Mouse (Mus musculus): ENCODE results near the gene Hist1h3g. TPM values are rescaled to one million over a fixed set of nuclear protein-coding genes. Genes with fewer than 3 reads are reported as not detected.
"Not testable (repeated sequence)": the region's sequence is repeated elsewhere in the genome, so short reads cannot be mapped to it uniquely, and the experiment has no call there.

Gene Hist1h3g
- total and polyA plus RNA-seq, 2 experiments from 2014 or later, result 2.4 to 709 TPM

- no peaks in the 10 kb centered on the region for H3K4me1 ChIP-seq (ENCODE audit: control insufficient read depth, insufficient read depth)
- peak within 1 kb of the TSS; percentile 95 for H3K27ac ChIP-seq (ENCODE audit: low read depth)
- no peaks in the 10 kb centered on the region for H3K36me3 ChIP-seq (replicated peaks; ENCODE audit: control insufficient read depth, insufficient read depth, low read length)
- H3K4me2 ChIP-seq (ENCODE audit: low read depth, low read length), result peak within 1 kb of the TSS; percentile 81
- no peak for TF ChIP-seq EP300 (IDR thresholded peaks at IDR 0.05; ENCODE audit: low read depth)
- TF ChIP-seq CTCF (IDR thresholded peaks at IDR 0.05; ENCODE audit: low read depth), result no peak
- WGBS, result under 1% methylated on average over 22 of the region's 45 CpGs
- H3K4me3 ChIP-seq (ENCODE audit: low read depth, low read length), result peak within 1 kb of the TSS; percentile 57
- ATAC-seq (ENCODE audit: insufficient read depth, low read depth), result peak; percentile 88
- no peaks in the 10 kb centered on the region for H3K27me3 ChIP-seq (ENCODE audit: control insufficient read depth, insufficient read depth, low read length)
- peak; percentile 98 for DNase-seq (ENCODE audit: low spot score)
- H3K9me3 ChIP-seq (replicated peaks; ENCODE audit: control insufficient read depth, low read length), result no peaks in the 10 kb centered on the region
- H3K9ac ChIP-seq (replicated peaks; ENCODE audit: low read depth, low read length), result peak within 1 kb of the TSS; percentile 59
These were observed 9.0 kb downstream of the Hist1h3g start, which contains the start of gene Hist1h3f for GRCm38 (mm10) chr13:23543965-23544786. Gene Hist1h3f (plus strand): TSS chr13:23544052.

GRCm38 (mm10) chr13:23544787-23545120 lies 9.5 kb downstream of the Hist1h3g start:
- DNase-seq (ENCODE audit: low spot score); H3K9me3 ChIP-seq (replicated peaks; ENCODE audit: control insufficient read depth, low read length); H3K27me3 ChIP-seq (ENCODE audit: control insufficient read depth, insufficient read depth, low read length); H3K4me1 ChIP-seq (ENCODE audit: control insufficient read depth, insufficient read depth); ATAC-seq (ENCODE audit: insufficient read depth, low read depth); H3K36me3 ChIP-seq (replicated peaks; ENCODE audit: control insufficient read depth, insufficient read depth, low read length): not testable (repeated sequence)
- Histone ChIP-seq H3K9ac (replicated peaks; ENCODE audit: low read depth, low read length) (peak overlapping the region; percentile 59; the same call in 1 of the 2 replicates), H3K4me2 (ENCODE audit: low read depth, low read length) (peak overlapping the region; percentile 81), H3K27ac (ENCODE audit: low read depth) (peak overlapping the region; percentile 95), H3K4me3 (ENCODE audit: low read depth, low read length) (peak overlapping the region; percentile 57)
- WGBS, result 0% methylated on average over 10 of the region's 14 CpGs

- Histone ChIP-seq H3K4me1 (ENCODE audit: control insufficient read depth, insufficient read depth) (no peaks in the 10 kb centered on the region; the same call in 1 of the 2 replicates), H3K4me2 (ENCODE audit: low read depth, low read length) (no peak overlapping the region), H3K27ac (ENCODE audit: low read depth) (no peak overlapping the region), H3K27me3 (ENCODE audit: control insufficient read depth, insufficient read depth, low read length) (no peaks in the 10 kb centered on the region), H3K36me3 (replicated peaks; ENCODE audit: control insufficient read depth, insufficient read depth, low read length) (no peaks in the 10 kb centered on the region), H3K4me3 (ENCODE audit: low read depth, low read length) (no peak overlapping the region), H3K9me3 (replicated peaks; ENCODE audit: control insufficient read depth, low read length) (no peaks in the 10 kb centered on the region), H3K9ac (replicated peaks; ENCODE audit: low read depth, low read length) (no peak overlapping the region)
- TF ChIP-seq EP300 (IDR thresholded peaks at IDR 0.05; ENCODE audit: low read depth) (no peak), CTCF (IDR thresholded peaks at IDR 0.05; ENCODE audit: low read depth) (no peak)
- no peak for DNase-seq (ENCODE audit: low spot score)
- no peak for ATAC-seq (ENCODE audit: insufficient read depth, low read depth)
- WGBS, result 65% methylated on average over 5 of the region's 5 CpGs
These were observed 11.5 kb downstream of the Hist1h3g start for GRCm38 (mm10) chr13:23546694-23547093.

GRCm38 (mm10) chr13:23550761-23551145 lies 15.5 kb downstream of the Hist1h3g start:
- Histone ChIP-seq H3K4me3 (ENCODE audit: low read depth, low read length) (peak overlapping the region; percentile 47), H3K9ac (replicated peaks; ENCODE audit: low read depth, low read length) (peak overlapping the region; percentile 50), H3K27me3 (ENCODE audit: control insufficient read depth, insufficient read depth, low read length) (no peaks in the 10 kb centered on the region), H3K9me3 (replicated peaks; ENCODE audit: control insufficient read depth, low read length) (no peaks in the 10 kb centered on the region), H3K36me3 (replicated peaks; ENCODE audit: control insufficient read depth, insufficient read depth, low read length) (no peaks in the 10 kb centered on the region), H3K4me2 (ENCODE audit: low read depth, low read length) (peak overlapping the region; percentile 59), H3K27ac (ENCODE audit: low read depth) (peak overlapping the region; percentile 85), H3K4me1 (ENCODE audit: control insufficient read depth, insufficient read depth) (peaks cover 5% of the 10 kb centered on the region; the same call in 1 of the 2 replicates)
- 9% methylated on average over 3 of the region's 3 CpGs for WGBS
- DNase-seq (ENCODE audit: low spot score) (no peak), ATAC-seq (ENCODE audit: insufficient read depth, low read depth) (no peak)
- no peak for TF ChIP-seq CTCF (IDR thresholded peaks at IDR 0.05; ENCODE audit: low read depth)

- ATAC-seq (ENCODE audit: insufficient read depth, low read depth) (peak; percentile 71), DNase-seq (ENCODE audit: low spot score) (peak; percentile 95)
- not testable (repeated sequence) for H3K27me3 ChIP-seq (ENCODE audit: control insufficient read depth, insufficient read depth, low read length); H3K9me3 ChIP-seq (replicated peaks; ENCODE audit: control insufficient read depth, low read length); H3K4me1 ChIP-seq (ENCODE audit: control insufficient read depth, insufficient read depth); H3K36me3 ChIP-seq (replicated peaks; ENCODE audit: control insufficient read depth, insufficient read depth, low read length)
- under 1% methylated on average over 44 of the region's 47 CpGs for WGBS
- Histone ChIP-seq H3K4me2 (ENCODE audit: low read depth, low read length) (peak within 1 kb of the TSS; percentile 59), H3K27ac (ENCODE audit: low read depth) (peak within 1 kb of the TSS; percentile 85), H3K4me3 (ENCODE audit: low read depth, low read length) (peak within 1 kb of the TSS; percentile 47), H3K9ac (replicated peaks; ENCODE audit: low read depth, low read length) (peak within 1 kb of the TSS; percentile 50)
- peak; percentile 58 for TF ChIP-seq CTCF (IDR thresholded peaks at IDR 0.05; ENCODE audit: low read depth)
- peak; percentile 81; the same call in 1 of the 2 replicates for TF ChIP-seq EP300 (IDR thresholded peaks at IDR 0.05; ENCODE audit: low read depth)
These were observed 16.1 kb downstream of the Hist1h3g start, which contains the start of gene Hist1h4f for GRCm38 (mm10) chr13:23551146-23551834. Gene Hist1h4f (minus strand): TSS chr13:23551648.
